Mouse (Mus musculus): ENCODE data around the gene Rpl21. TPM values are rescaled to one million over a fixed set of nuclear protein-coding genes. Genes with fewer than 3 reads are reported as not detected.

Rpl21 gene
- total RNA-seq, 1 experiment from 2014 or later: 347 TPM

GRCm38 (mm10) chr5:146867946-146868314, 35.2 kb downstream of the Rpl21 start:
- DNase-seq: no peak

- no peak for DNase-seq
These were observed 40.4 kb downstream of the Rpl21 start for GRCm38 (mm10) chr5:146872981-146873631.

GRCm38 (mm10) chr5:146876024-146876423, 43.3 kb downstream of the Rpl21 start:
- DNase-seq: no peak

- DNase-seq: peak; percentile 29
These were observed 45.2 kb downstream of the Rpl21 start for GRCm38 (mm10) chr5:146877882-146878281.

GRCm38 (mm10) chr5:146882261-146882660, 49.6 kb downstream of the Rpl21 start:
- no peak for DNase-seq

- no peak for DNase-seq
These were observed 50.4 kb downstream of the Rpl21 start for GRCm38 (mm10) chr5:146883053-146883452.

GRCm38 (mm10) chr5:146883486-146884272, 51.0 kb downstream of the Rpl21 start:
- DNase-seq: peak; percentile 41

Other genes with a start within 250 kb of the Rpl21 start
- gene Gpr12, start 247.7 kb upstream of the Rpl21 start, total RNA-seq (2021): 0.48 TPM in 1 of 2 replicates, not detected in the other
- gene Usp12, start 37.9 kb upstream of the Rpl21 start, total RNA-seq (2021): 26.3 and 33.8 TPM in 2 replicates
- 8.4 and 8.7 TPM in 2 replicates for gene Rasl11a, start 12.2 kb downstream of the Rpl21 start, total RNA-seq (2021)
- 32.3 and 34.8 TPM in 2 replicates for gene Gtf3a, start 115.8 kb downstream of the Rpl21 start, total RNA-seq (2021)
- 28.5 and 31.7 TPM in 2 replicates for gene Mtif3, start 130.9 kb downstream of the Rpl21 start, total RNA-seq (2021)
- gene Lnx2, start 243.7 kb downstream of the Rpl21 start, total RNA-seq (2021): 18.5 and 18.8 TPM in 2 replicates
- 137 and 144 TPM in 2 replicates for gene Polr1d, start 244.2 kb downstream of the Rpl21 start, total RNA-seq (2021)

Measured in adrenal gland, postnatal 14 days (tissue).